Comparison of ENCODE assay signal across 24 mouse cellular contexts in the genomic region with DNA sequence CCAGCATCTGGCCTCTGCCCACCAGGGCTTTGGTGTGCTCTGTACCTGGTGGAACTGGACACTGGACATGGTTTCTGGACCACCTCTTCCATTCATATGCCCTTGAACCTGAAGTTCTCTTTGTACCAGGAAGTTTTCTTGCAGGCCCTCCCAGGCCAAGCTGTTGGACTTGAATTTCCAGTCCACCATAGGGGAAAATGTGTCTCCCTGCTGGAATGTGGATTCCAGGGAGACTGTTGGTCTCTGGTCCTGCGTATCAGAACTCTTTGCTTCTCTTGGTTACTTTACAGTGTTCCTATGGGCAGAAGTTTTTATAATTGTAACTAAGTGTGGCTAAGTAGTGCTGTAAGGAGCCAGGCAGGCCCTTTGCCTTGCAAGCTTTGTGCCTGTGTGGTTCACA. TPM values are rescaled to one million over a fixed set of nuclear protein-coding genes. Genes with fewer than 3 reads are reported as not detected.
DNase-seq lines count a peak whose midpoint lies in the region; ATAC-seq and TF ChIP-seq lines count a peak whose summit lies in the region.
"Had no signal": no experiment of that assay in that cellular context is flagged by ENCODE, and none has a peak within 500 bp of the region (broad histone marks: within the 10 kb centered on the region; RNA-seq: fewer than 3 reads in every experiment).

No protein-coding gene starts in this region.

- 66% methylated on average over 1 of the region's 1 CpGs for WGBS in intestine, embryonic 15.5 days
- 46% methylated on average over 1 of the region's 1 CpGs for WGBS in intestine, postnatal 0 days
- WGBS in lung, embryonic 14.5 days = 66% methylated on average over 1 of the region's 1 CpGs
- WGBS in lung, postnatal 0 days = 56% methylated on average over 1 of the region's 1 CpGs
- WGBS in neural tube, embryonic 13.5 days = 90% methylated on average over 1 of the region's 1 CpGs

- peak; percentile 50 for DNase-seq in lung, embryonic 14.5 days
- DNase-seq in lung, postnatal 0 days (ENCODE audit: low spot score) = no peak
- DNase-seq in neural tube, embryonic 10.5 days (ENCODE audit: extremely low spot score, low spot score) = no peak
- DNase-seq in cerebellum, adult 8-10 months = no peak
- DNase-seq: adrenal gland, postnatal 10 days; cerebellum, adult 2 months; cerebellum, postnatal 36 days; embryo, embryonic 11 days; gastrocnemius, postnatal 36 days; heart, adult 2 months; heart, postnatal 36 days; kidney, postnatal 14 days; liver, postnatal 0 days; thymus, postnatal 25 days had no signal

- no peak for TF ChIP-seq CTCF in intestine, postnatal 0 days (IDR thresholded peaks at IDR 0.05; ENCODE audit: low read depth)
- TF ChIP-seq CTCF in lung, embryonic 14.5 days (IDR thresholded peaks at IDR 0.05; ENCODE audit: low read depth) = no peak
- TF ChIP-seq CTCF in lung, postnatal 0 days (IDR thresholded peaks at IDR 0.05) = no peak

- H3K27me3 ChIP-seq in intestine, embryonic 15.5 days (replicated peaks) = no peaks in the 10 kb centered on the region
- H3K27me3 ChIP-seq in intestine, postnatal 0 days (replicated peaks; ENCODE audit: control insufficient read depth, insufficient read depth, low read length) = no peaks in the 10 kb centered on the region
- H3K27me3 ChIP-seq in lung, embryonic 14.5 days (ENCODE audit: insufficient read depth, low read length) = no peaks in the 10 kb centered on the region
- H3K27me3 ChIP-seq in lung, postnatal 0 days (replicated peaks; ENCODE audit: insufficient read depth, low read length) = no peaks in the 10 kb centered on the region
- no peaks in the 10 kb centered on the region for H3K27me3 ChIP-seq in neural tube, embryonic 13.5 days
- H3K27me3 ChIP-seq: embryonic facial prominence, embryonic 13.5 days; hindbrain, embryonic 13.5 days; limb, embryonic 12.5 days had no signal

- no peaks in the 10 kb centered on the region for H3K9me3 ChIP-seq in intestine, embryonic 15.5 days
- no peaks in the 10 kb centered on the region for H3K9me3 ChIP-seq in intestine, postnatal 0 days (ENCODE audit: control insufficient read depth)
- no peaks in the 10 kb centered on the region for H3K9me3 ChIP-seq in lung, embryonic 14.5 days (ENCODE audit: low read depth, low read length)
- no peaks in the 10 kb centered on the region for H3K9me3 ChIP-seq in lung, postnatal 0 days (ENCODE audit: low read length)
- H3K9me3 ChIP-seq in neural tube, embryonic 13.5 days = no peaks in the 10 kb centered on the region
- H3K9me3 ChIP-seq: embryonic facial prominence, embryonic 13.5 days; forebrain, embryonic 12.5 days; hindbrain, embryonic 13.5 days; limb, embryonic 12.5 days had no signal

- H3K27ac ChIP-seq in intestine, embryonic 15.5 days = no peak overlapping the region
- no peak overlapping the region for H3K27ac ChIP-seq in intestine, postnatal 0 days (ENCODE audit: low read depth, low read length)
- peak overlapping the region; percentile 74 for H3K27ac ChIP-seq in lung, embryonic 14.5 days (ENCODE audit: low read depth)
- no peak overlapping the region for H3K27ac ChIP-seq in lung, postnatal 0 days (ENCODE audit: low read length)
- H3K27ac ChIP-seq in neural tube, embryonic 13.5 days (replicated peaks) = 0 out of 2 replicates have a peak overlapping the region, but pooled peaks have one; percentile 13
- H3K27ac ChIP-seq: embryonic facial prominence, embryonic 13.5 days; forebrain, embryonic 12.5 days; heart, adult 2 months; hindbrain, embryonic 13.5 days; layer of hippocampus, adult 2 months; limb, embryonic 12.5 days had no signal

- no peak overlapping the region for H3K4me2 ChIP-seq in intestine, embryonic 15.5 days (replicated peaks)
- no peak overlapping the region for H3K4me2 ChIP-seq in intestine, postnatal 0 days (replicated peaks; ENCODE audit: low read depth)
- H3K4me2 ChIP-seq in lung, embryonic 14.5 days = no peak overlapping the region
- H3K4me2 ChIP-seq in lung, postnatal 0 days (replicated peaks; ENCODE audit: low read depth, low read length) = no peak overlapping the region
- no peak overlapping the region for H3K4me2 ChIP-seq in neural tube, embryonic 13.5 days
- H3K4me2 ChIP-seq: embryonic facial prominence, embryonic 13.5 days; forebrain, embryonic 12.5 days; hindbrain, embryonic 13.5 days; limb, embryonic 12.5 days; liver, embryonic 11.5 days had no signal

- TF ChIP-seq EP300 in lung, postnatal 0 days (IDR thresholded peaks at IDR 0.05) = no peak

- H3K36me3 ChIP-seq in intestine, embryonic 15.5 days = no peaks in the 10 kb centered on the region
- no peaks in the 10 kb centered on the region for H3K36me3 ChIP-seq in intestine, postnatal 0 days (ENCODE audit: control insufficient read depth, insufficient read depth)
- H3K36me3 ChIP-seq in lung, embryonic 14.5 days (ENCODE audit: insufficient read depth) = no peaks in the 10 kb centered on the region
- H3K36me3 ChIP-seq in lung, postnatal 0 days (ENCODE audit: insufficient read depth, low read length) = no peaks in the 10 kb centered on the region
- H3K36me3 ChIP-seq in neural tube, embryonic 13.5 days = no peaks in the 10 kb centered on the region
- H3K36me3 ChIP-seq: embryonic facial prominence, embryonic 13.5 days; forebrain, embryonic 12.5 days; hindbrain, embryonic 13.5 days; limb, embryonic 12.5 days had no signal

- no peak overlapping the region for H3K4me3 ChIP-seq in intestine, embryonic 15.5 days (replicated peaks)
- no peak overlapping the region for H3K4me3 ChIP-seq in intestine, postnatal 0 days (ENCODE audit: low read depth, low read length)
- H3K4me3 ChIP-seq in lung, embryonic 14.5 days (ENCODE audit: low read depth, low read length) = no peak overlapping the region
- no peak overlapping the region for H3K4me3 ChIP-seq in lung, postnatal 0 days (ENCODE audit: low read depth, low read length)
- no peak overlapping the region for H3K4me3 ChIP-seq in neural tube, embryonic 13.5 days
- H3K4me3 ChIP-seq: embryonic facial prominence, embryonic 13.5 days; erythroblast, embryonic 14.5 days; forebrain, embryonic 12.5 days; heart, adult 2 months; hindbrain, embryonic 13.5 days; layer of hippocampus, adult 2 months; limb, embryonic 12.5 days had no signal

- ATAC-seq in intestine, embryonic 15.5 days = 0 out of 2 replicates have a peak, but pooled peaks have one; percentile 17
- ATAC-seq in intestine, postnatal 0 days = no peak
- ATAC-seq in lung, embryonic 14.5 days (ENCODE audit: insufficient read depth) = no peak
- no peak for ATAC-seq in lung, postnatal 0 days
- no peak for ATAC-seq in neural tube, embryonic 13.5 days (ENCODE audit: low read depth)
- ATAC-seq: liver, postnatal 0 days had no signal

- H3K4me1 ChIP-seq in intestine, embryonic 15.5 days (replicated peaks) = peaks cover 21% of the 10 kb centered on the region
- H3K4me1 ChIP-seq in intestine, postnatal 0 days (replicated peaks; ENCODE audit: control insufficient read depth, insufficient read depth, low read length) = 0 out of 2 replicates have a peak, but pooled peaks cover 2% of the 10 kb centered on the region
- peaks cover 16% of the 10 kb centered on the region; the same call in 1 of the 2 replicates for H3K4me1 ChIP-seq in lung, embryonic 14.5 days (ENCODE audit: insufficient read depth)
- H3K4me1 ChIP-seq in lung, postnatal 0 days (ENCODE audit: insufficient read depth, low read depth, low read length) = peaks cover 13% of the 10 kb centered on the region; the same call in 1 of the 2 replicates
- H3K4me1 ChIP-seq in neural tube, embryonic 13.5 days (replicated peaks) = peaks cover 61% of the 10 kb centered on the region

- H3K9ac ChIP-seq in intestine, embryonic 15.5 days = no peak overlapping the region
- H3K9ac ChIP-seq in intestine, postnatal 0 days (ENCODE audit: low read depth, low read length) = no peak overlapping the region
- H3K9ac ChIP-seq in lung, embryonic 14.5 days = no peak overlapping the region
- H3K9ac ChIP-seq in lung, postnatal 0 days (replicated peaks; ENCODE audit: low read depth) = no peak overlapping the region
- no peak overlapping the region for H3K9ac ChIP-seq in neural tube, embryonic 13.5 days
- H3K9ac ChIP-seq: embryonic facial prominence, embryonic 13.5 days; forebrain, embryonic 12.5 days; hindbrain, embryonic 13.5 days; limb, embryonic 12.5 days; liver, postnatal 0 days had no signal

RNA-seq across cellular contexts. Expression of a gene that starts 40.2 kb away (rescaled TPM):
- 9.4 and 10.9 TPM in 2 replicates for polyA plus RNA-seq in intestine, embryonic 15.5 days (2015; fragmentation: Nextera tagmentation; extraction: Ambion mirVana)
- 6.1 and 7.0 TPM in 2 replicates for polyA plus RNA-seq in intestine, postnatal 0 days (2015; fragmentation: Nextera tagmentation; extraction: Ambion mirVana)
- 18.2 and 21.3 TPM in 2 replicates for polyA plus RNA-seq in lung, embryonic 14.5 days (2014; fragmentation: Nextera tagmentation; extraction: Ambion mirVana)
- polyA plus RNA-seq in lung, postnatal 0 days (2015; fragmentation: Nextera tagmentation; extraction: Ambion mirVana) = 8.7 and 10.7 TPM in 2 replicates
- polyA plus RNA-seq in neural tube, embryonic 13.5 days (2015; fragmentation: Nextera tagmentation; extraction: Ambion mirVana) = 48.1 and 52.9 TPM in 2 replicates

Comparison
In these comparisons a context has a peak if more than half of its experiments do, and no peak if none do; other contexts are left out.
1. H3K27ac ChIP-seq: peak in lung, embryonic 14.5 days (single experiment) and neural tube, embryonic 13.5 days (single experiment); none in intestine, embryonic 15.5 days (single experiment), intestine, postnatal 0 days (single experiment) and lung, postnatal 0 days (single experiment).